Mouse (Mus musculus): ENCODE results near the gene Rbbp6. TPM values are rescaled to one million over a fixed set of nuclear protein-coding genes. Genes with fewer than 3 reads are reported as not detected.

The Rbbp6 gene
- polyA plus RNA-seq, 1 experiment from 2014 or later: 28.7 TPM

Other genes starting within 250 kb of the Rbbp6 start
- 46.2 and 57.3 TPM in 2 replicates for gene Tnrc6a, start 158.2 kb downstream of the Rbbp6 start, polyA plus RNA-seq (2014; fragmentation: Nextera tagmentation; extraction: Ambion mirVana)
- gene Slc5a11, start 249.1 kb downstream of the Rbbp6 start, polyA plus RNA-seq (2014; fragmentation: Nextera tagmentation; extraction: Ambion mirVana): not detected in 2 replicates

All from neural tube, embryonic 11.5 days (tissue).